In the genomic region with DNA sequence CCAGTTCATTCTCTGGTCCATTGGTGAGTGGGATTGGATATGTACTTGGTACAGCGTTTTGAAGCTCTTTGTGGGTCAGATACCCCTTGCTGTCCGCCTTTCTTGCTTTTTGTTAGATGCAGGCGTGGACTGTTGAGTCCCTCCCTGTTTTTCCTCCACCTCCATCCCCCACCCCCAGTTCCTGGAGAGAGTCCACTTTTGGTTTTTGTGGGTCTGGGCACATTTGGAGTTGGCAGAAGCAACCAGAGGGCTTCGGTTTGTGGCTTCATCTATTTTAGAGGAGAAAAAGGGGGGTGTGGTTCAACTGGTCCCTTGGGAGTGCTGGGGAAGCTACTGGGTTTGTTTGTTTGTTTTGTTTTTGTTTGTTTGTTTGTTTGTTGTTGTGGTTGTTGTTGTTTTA, we compare ENCODE assay signal across 16 mouse cellular contexts.
A peak's percentile ranks its signal among the peaks of the same experiment; 100 is the strongest.
DNase-seq lines count a peak whose midpoint lies in the region; ATAC-seq and TF ChIP-seq lines count a peak whose summit lies in the region.
"Had no signal": no experiment of that assay in that cellular context is flagged by ENCODE, and none has a peak within 500 bp of the region (broad histone marks: within the 10 kb centered on the region; RNA-seq: fewer than 3 reads in every experiment).

No protein-coding gene starts in this region.

- H3K27me3 ChIP-seq in forebrain, embryonic 10.5 days (ENCODE audit: poor library complexity, severe bottlenecking), result peaks cover 22% of the 10 kb centered on the region
- H3K27me3 ChIP-seq in forebrain, embryonic 11.5 days (ENCODE audit: control insufficient read depth, insufficient read depth, low read length), result no peaks in the 10 kb centered on the region
- no peaks in the 10 kb centered on the region for H3K27me3 ChIP-seq in liver, postnatal 0 days (ENCODE audit: insufficient read depth, low read length)
- no peaks in the 10 kb centered on the region for H3K27me3 ChIP-seq in liver, embryonic 11.5 days (replicated peaks; ENCODE audit: control insufficient read depth, insufficient read depth, low read length)
- no peaks in the 10 kb centered on the region for H3K27me3 ChIP-seq in limb, embryonic 13.5 days
- H3K27me3 ChIP-seq: heart, embryonic 12.5 days; liver, embryonic 12.5 days had no signal

- WGBS in forebrain, embryonic 10.5 days, result 63% methylated on average over 4 of the region's 4 CpGs
- 68% methylated on average over 4 of the region's 4 CpGs for WGBS in forebrain, embryonic 11.5 days
- 51% methylated on average over 4 of the region's 4 CpGs for WGBS in liver, postnatal 0 days (ENCODE audit: insufficient replicate concordance)
- WGBS in liver, embryonic 11.5 days, result 73% methylated on average over 4 of the region's 4 CpGs
- WGBS in limb, embryonic 13.5 days, result 66% methylated on average over 4 of the region's 4 CpGs

- no peak overlapping the region for H3K4me3 ChIP-seq in forebrain, embryonic 10.5 days
- no peak overlapping the region for H3K4me3 ChIP-seq in forebrain, embryonic 11.5 days (ENCODE audit: low read depth, low read length)
- H3K4me3 ChIP-seq in liver, postnatal 0 days (ENCODE audit: low read depth, low read length), result no peak overlapping the region
- no peak overlapping the region for H3K4me3 ChIP-seq in liver, embryonic 11.5 days (ENCODE audit: low read depth, low read length)
- H3K4me3 ChIP-seq in limb, embryonic 13.5 days, result no peak overlapping the region
- H3K4me3 ChIP-seq: erythroblast, embryonic 14.5 days; heart, embryonic 12.5 days; liver, embryonic 12.5 days; myocyte had no signal

- no peaks in the 10 kb centered on the region for H3K9me3 ChIP-seq in forebrain, embryonic 10.5 days
- H3K9me3 ChIP-seq in forebrain, embryonic 11.5 days (ENCODE audit: control insufficient read depth, low read length), result no peaks in the 10 kb centered on the region; the same call in 1 of the 2 replicates
- no peaks in the 10 kb centered on the region for H3K9me3 ChIP-seq in liver, postnatal 0 days (ENCODE audit: low read length)
- H3K9me3 ChIP-seq in liver, embryonic 11.5 days (ENCODE audit: control insufficient read depth, low read length), result no peaks in the 10 kb centered on the region; the same call in 1 of the 2 replicates
- H3K9me3 ChIP-seq in limb, embryonic 13.5 days, result no peaks in the 10 kb centered on the region
- H3K9me3 ChIP-seq: heart, embryonic 12.5 days; liver, embryonic 12.5 days had no signal

- TF ChIP-seq CTCF in liver, postnatal 0 days (IDR thresholded peaks at IDR 0.05; ENCODE audit: low read depth), result no peak

- DNase-seq in forebrain, embryonic 10.5 days (ENCODE audit: extremely low spot score, low spot score), result no peak
- no peak for DNase-seq in forebrain, embryonic 11.5 days (ENCODE audit: low spot score)
- no peak for DNase-seq in liver, postnatal 0 days
- no peak for DNase-seq in liver, embryonic 11.5 days (ENCODE audit: low spot score)
- peak; percentile 65 for DNase-seq in Muller cell, postnatal 12 days (ENCODE audit: inconsistent ontology term)
- DNase-seq in frontal cortex, adult 2 months (ENCODE audit: extremely low spot score in 1 of 2, low spot score in 1 of 2), result no peak
- no peak for DNase-seq in thymus, adult 18-20 months
- DNase-seq: cerebellum, adult 11-12 months; heart, postnatal 4 days; kidney, adult 8-10 months; right cerebral cortex, postnatal 25 days had no signal

- no peak overlapping the region; the same call in 1 of the 2 replicates for H3K4me2 ChIP-seq in forebrain, embryonic 11.5 days (ENCODE audit: low read depth, low read length, severe bottlenecking)
- H3K4me2 ChIP-seq in liver, postnatal 0 days (ENCODE audit: low read depth, low read length), result no peak overlapping the region
- no peak overlapping the region for H3K4me2 ChIP-seq in liver, embryonic 11.5 days
- H3K4me2 ChIP-seq in limb, embryonic 13.5 days (replicated peaks), result no peak overlapping the region

- peak overlapping the region; percentile 82; the same call in 1 of the 2 replicates for H3K27ac ChIP-seq in forebrain, embryonic 10.5 days
- H3K27ac ChIP-seq in forebrain, embryonic 11.5 days (ENCODE audit: low read depth, low read length), result no peak overlapping the region
- peak overlapping the region; percentile 56 for H3K27ac ChIP-seq in liver, postnatal 0 days (ENCODE audit: low read depth)
- no peak overlapping the region for H3K27ac ChIP-seq in liver, embryonic 11.5 days (ENCODE audit: low read depth, low read length)
- H3K27ac ChIP-seq in limb, embryonic 13.5 days, result peak overlapping the region; percentile 94; the same call in 1 of the 2 replicates
- H3K27ac ChIP-seq: liver, embryonic 12.5 days had no signal

- TF ChIP-seq EP300 in liver, postnatal 0 days (IDR thresholded peaks at IDR 0.05; ENCODE audit: low read depth), result no peak

- H3K36me3 ChIP-seq in forebrain, embryonic 10.5 days (replicated peaks), result no peaks in the 10 kb centered on the region
- no peaks in the 10 kb centered on the region for H3K36me3 ChIP-seq in forebrain, embryonic 11.5 days (ENCODE audit: control insufficient read depth, insufficient read depth, low read length)
- no peaks in the 10 kb centered on the region for H3K36me3 ChIP-seq in liver, postnatal 0 days (replicated peaks; ENCODE audit: insufficient read depth, low read length)
- no peaks in the 10 kb centered on the region for H3K36me3 ChIP-seq in liver, embryonic 11.5 days (ENCODE audit: control insufficient read depth, insufficient read depth, low read length)
- no peaks in the 10 kb centered on the region for H3K36me3 ChIP-seq in limb, embryonic 13.5 days
- H3K36me3 ChIP-seq: heart, embryonic 12.5 days; liver, embryonic 12.5 days had no signal

- H3K9ac ChIP-seq in forebrain, embryonic 11.5 days (ENCODE audit: low read length), result no peak overlapping the region
- H3K9ac ChIP-seq in liver, postnatal 0 days (replicated peaks), result no peak overlapping the region
- H3K9ac ChIP-seq in liver, embryonic 11.5 days (ENCODE audit: low read depth, low read length), result no peak overlapping the region
- no peak overlapping the region for H3K9ac ChIP-seq in limb, embryonic 13.5 days
- H3K9ac ChIP-seq: liver, embryonic 12.5 days had no signal

- peaks cover 53% of the 10 kb centered on the region for H3K4me1 ChIP-seq in forebrain, embryonic 10.5 days
- H3K4me1 ChIP-seq in forebrain, embryonic 11.5 days (replicated peaks; ENCODE audit: control insufficient read depth, insufficient read depth, low read length), result peaks cover 3% of the 10 kb centered on the region; the same call in 1 of the 2 replicates
- peaks cover 9% of the 10 kb centered on the region for H3K4me1 ChIP-seq in liver, postnatal 0 days (ENCODE audit: insufficient read depth)
- no peaks in the 10 kb centered on the region; the same call in 1 of the 2 replicates for H3K4me1 ChIP-seq in liver, embryonic 11.5 days (replicated peaks; ENCODE audit: control insufficient read depth, insufficient read depth, low read length)
- peaks cover 58% of the 10 kb centered on the region for H3K4me1 ChIP-seq in limb, embryonic 13.5 days

- ATAC-seq in forebrain, embryonic 11.5 days (replicated peaks; ENCODE audit: low FRiP score), result no peak
- no peak for ATAC-seq in liver, postnatal 0 days
- no peak for ATAC-seq in liver, embryonic 11.5 days (replicated peaks; ENCODE audit: low FRiP score)
- no peak for ATAC-seq in limb, embryonic 13.5 days (ENCODE audit: low FRiP score, low read depth)
- ATAC-seq: liver, embryonic 12.5 days had no signal

Comparison
In these comparisons a context has a peak if more than half of its experiments do, and no peak if none do; other contexts are left out.
1. H3K27ac ChIP-seq: peak in forebrain, embryonic 10.5 days (single experiment), liver, postnatal 0 days (single experiment) and limb, embryonic 13.5 days (single experiment); none in forebrain, embryonic 11.5 days (single experiment) and liver, embryonic 11.5 days (single experiment).